Mouse (Mus musculus) limb, embryonic 11.5 days (tissue): ENCODE data around the gene Cdh22. TPM values are rescaled to one million over a fixed set of nuclear protein-coding genes. Genes with fewer than 3 reads are reported as not detected.

ENCODE experiments used
- ATAC-seq: fragments of 200-750 bp; cut with Nextera tagmentation; 2 replicates; pipeline ENCODE4 v1.8.0; 2017; ENCODE audit warnings: low read depth; ENCODE audit not compliant: insufficient number of reproducible peaks, low FRiP score, low TSS enrichment
- DNase-seq: peaks from one replicate; pipeline ENCODE4 v3.0.0-alpha.2; 2015; ENCODE audit warnings: low spot score
- H3K27ac ChIP-seq: fragments of 300-500 bp; sonication (generic); replicated peaks from 2 replicates; pipeline ENCODE4 v1.5.1; 2014; ENCODE audit warnings: low read depth, mild to moderate bottlenecking, low read length
- H3K27me3 ChIP-seq: fragments of 300-500 bp; sonication (generic); 2 replicates; pipeline ENCODE4 v1.6.1; 2014; ENCODE audit warnings: mild to moderate bottlenecking, low read length, mixed read lengths; ENCODE audit not compliant: control insufficient read depth, insufficient read depth
- H3K36me3 ChIP-seq: fragments of 300-500 bp; sonication (generic); 2 replicates; pipeline ENCODE4 v1.6.1; 2014; ENCODE audit warnings: mild to moderate bottlenecking, low read length, moderate library complexity, mixed read lengths; ENCODE audit not compliant: control insufficient read depth, insufficient read depth
- H3K4me1 ChIP-seq: fragments of 300-500 bp; sonication (generic); 2 replicates; pipeline ENCODE4 v1.6.1; 2014; ENCODE audit warnings: low read length, mixed read lengths; ENCODE audit not compliant: control insufficient read depth, insufficient read depth
- H3K4me2 ChIP-seq: fragments of 300-500 bp; sonication (generic); 2 replicates; pipeline ENCODE4 v1.6.1; 2014; ENCODE audit warnings: low read depth, mild to moderate bottlenecking, moderate library complexity; ENCODE audit not compliant: severe bottlenecking
- H3K4me3 ChIP-seq: fragments of 300-500 bp; sonication (generic); 2 replicates; pipeline ENCODE4 v1.5.1; 2014; ENCODE audit warnings: low read depth, low read length
- H3K9ac ChIP-seq: fragments of 300-500 bp; sonication (generic); 2 replicates; pipeline ENCODE4 v1.6.1; 2014; ENCODE audit warnings: mild to moderate bottlenecking, low read length
- H3K9me3 ChIP-seq: fragments of 300-500 bp; sonication (generic); 2 replicates; pipeline ENCODE4 v1.6.1; 2016; ENCODE audit warnings: low read length; ENCODE audit not compliant: control insufficient read depth
- WGBS: fragments of 180-500 bp; shearing (Covaris S2); extraction: QIAGEN DNeasy Blood & Tissue Kit; methylation state at CpG from one replicate; pipeline ENCODE4 v1.1.7; 2014; 5-methylcytosine and 5-hydroxymethylcytosine counted together
- polyA plus RNA-seq: library from polyadenylated mRNA; unstranded; fragments of >200 nt; fragmentation: Nextera tagmentation; extraction: Ambion mirVana; gene quantifications from 2 replicates; pipeline ENCODE4 v1.2.1, GENCODE M21; 2014

Cdh22 gene
- polyA plus RNA-seq, 1 experiment from 2014 or later = 1.1 TPM

GRCm38 (mm10) chr2:165191483-165191882 is 43.2 kb downstream of the Cdh22 start:
- H3K4me3 ChIP-seq = no peak overlapping the region
- ATAC-seq (no peak), DNase-seq (no peak)
- H3K27me3 ChIP-seq = peaks cover 4% of the 10 kb centered on the region; the same call in 1 of the 2 replicates
- no peak overlapping the region for H3K4me2 ChIP-seq
- H3K9me3 ChIP-seq = no peaks in the 10 kb centered on the region
- H3K27ac ChIP-seq = no peak overlapping the region
- 56% methylated on average over 7 of the region's 7 CpGs for WGBS
- H3K36me3 ChIP-seq = no peaks in the 10 kb centered on the region
- H3K9ac ChIP-seq = no peak overlapping the region
- H3K4me1 ChIP-seq = peaks cover 15% of the 10 kb centered on the region

GRCm38 (mm10) chr2:165189546-165189945 is 45.1 kb downstream of the Cdh22 start:
- no peak for ATAC-seq
- WGBS = 65% methylated on average over 3 of the region's 3 CpGs

GRCm38 (mm10) chr2:165187648-165188380 is 46.8 kb downstream of the Cdh22 start:
- Histone ChIP-seq H3K4me1 (peaks cover 14% of the 10 kb centered on the region), H3K9ac (no peak overlapping the region), H3K27ac (no peak overlapping the region), H3K4me2 (no peak overlapping the region), H3K36me3 (no peaks in the 10 kb centered on the region), H3K4me3 (no peak overlapping the region), H3K27me3 (peaks cover 5% of the 10 kb centered on the region; the same call in 1 of the 2 replicates), H3K9me3 (no peaks in the 10 kb centered on the region)
- no peak for DNase-seq
- WGBS = 81% methylated on average over 9 of the region's 9 CpGs
- no peak for ATAC-seq

More at GRCm38 (mm10) chr2:165189546-165189945, 45.1 kb downstream of the Cdh22 start:
- DNase-seq = no peak
- Histone ChIP-seq H3K9me3 (no peaks in the 10 kb centered on the region), H3K36me3 (no peaks in the 10 kb centered on the region), H3K4me1 (no peaks in the 10 kb centered on the region), H3K4me2 (no peak overlapping the region), H3K27ac (no peak overlapping the region), H3K27me3 (peaks cover 4% of the 10 kb centered on the region; the same call in 1 of the 2 replicates), H3K9ac (no peak overlapping the region), H3K4me3 (no peak overlapping the region)

- ATAC-seq (no peak), DNase-seq (peak; percentile 66)
- Histone ChIP-seq H3K36me3 (no peaks in the 10 kb centered on the region), H3K4me2 (no peak overlapping the region), H3K4me3 (no peak overlapping the region), H3K9me3 (no peaks in the 10 kb centered on the region), H3K27ac (no peak overlapping the region), H3K27me3 (peaks cover 35% of the 10 kb centered on the region), H3K9ac (no peak overlapping the region), H3K4me1 (peaks cover 33% of the 10 kb centered on the region)
- 44% methylated on average over 9 of the region's 9 CpGs for WGBS
These were observed 50.5 kb downstream of the Cdh22 start for GRCm38 (mm10) chr2:165184015-165184633.

- ATAC-seq = peak; percentile 33; the same call in 1 of the 2 replicates
- Histone ChIP-seq H3K36me3 (no peaks in the 10 kb centered on the region), H3K27me3 (peaks cover 48% of the 10 kb centered on the region), H3K4me2 (no peak overlapping the region), H3K9me3 (no peaks in the 10 kb centered on the region), H3K4me3 (no peak overlapping the region), H3K27ac (peak overlapping the region; percentile 52), H3K9ac (no peak overlapping the region), H3K4me1 (peaks cover 39% of the 10 kb centered on the region)
- WGBS = 43% methylated on average over 11 of the region's 11 CpGs
- DNase-seq = no peak
These were observed 52.3 kb downstream of the Cdh22 start for GRCm38 (mm10) chr2:165182085-165182976.

- Histone ChIP-seq H3K9ac (no peak overlapping the region), H3K4me3 (no peak overlapping the region), H3K27me3 (peaks cover 60% of the 10 kb centered on the region), H3K36me3 (no peaks in the 10 kb centered on the region), H3K4me2 (no peak overlapping the region), H3K27ac (no peak overlapping the region), H3K4me1 (peaks cover 50% of the 10 kb centered on the region), H3K9me3 (no peaks in the 10 kb centered on the region)
- WGBS = 52% methylated on average over 10 of the region's 10 CpGs
- ATAC-seq (no peak), DNase-seq (no peak)
These were observed 55.4 kb downstream of the Cdh22 start for GRCm38 (mm10) chr2:165179231-165179630.

DNA sequence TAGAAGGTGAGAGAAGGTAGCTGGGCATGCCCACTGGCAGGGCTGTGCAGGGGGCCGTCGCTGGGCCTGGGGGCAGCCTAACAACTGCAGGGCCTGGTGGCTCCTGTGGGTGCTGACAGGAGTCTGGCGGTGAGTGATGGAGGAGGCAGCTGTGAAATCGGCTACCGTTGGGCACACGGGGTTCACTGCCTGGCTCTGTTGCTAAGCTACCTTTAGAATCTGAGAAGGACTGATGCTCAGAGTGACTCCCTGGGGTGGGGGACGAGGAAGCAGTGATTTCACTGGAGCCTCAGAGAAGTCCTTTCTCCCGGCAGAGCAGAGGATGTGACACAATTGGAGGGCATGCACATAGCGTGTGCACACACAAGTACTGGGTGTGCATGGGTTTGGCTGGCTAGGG is 57.7 kb downstream of the Cdh22 start:
- peaks cover 33% of the 10 kb centered on the region for H3K4me1 ChIP-seq
- ATAC-seq (no peak), DNase-seq (peak; percentile 57)
- no peak overlapping the region for H3K27ac ChIP-seq
- H3K4me2 ChIP-seq = peak overlapping the region; percentile 16; the same call in 1 of the 2 replicates
- H3K9ac ChIP-seq = no peak overlapping the region
- no peaks in the 10 kb centered on the region for H3K9me3 ChIP-seq
- no peaks in the 10 kb centered on the region for H3K36me3 ChIP-seq
- peaks cover 60% of the 10 kb centered on the region for H3K27me3 ChIP-seq
- H3K4me3 ChIP-seq = no peak overlapping the region
- 18% methylated on average over 9 of the region's 9 CpGs for WGBS
